Mouse (Mus musculus) MN1 (cell line): ENCODE measurements at regions not wholly inside any gene's neighbourhood (a gene's known extent, or its start where the extent isn't known, plus 50 kb on each side); places are given as distances from the start of the nearest gene placed in this dataset.
"Not testable (repeated sequence)": the region's sequence is repeated elsewhere in the genome, so short reads cannot be mapped to it uniquely, and the experiment has no call there.

Experiments
- DNase-seq: peaks from one replicate; pipeline ENCODE4 v3.0.0-alpha.2; 2016; ENCODE audit warnings: low spot score

- DNase-seq = no peak
These were observed 406.8 kb downstream of the Gja1 start for GRCm38 (mm10) chr10:56783941-56784340.

GRCm38 (mm10) chr10:56788081-56788480 lies 411.0 kb downstream of the Gja1 start:
- DNase-seq = no peak

GRCm38 (mm10) chr10:56793074-56793473 lies 415.9 kb downstream of the Gja1 start:
- no peak for DNase-seq

- no peak for DNase-seq
These were observed 418.3 kb downstream of the Gja1 start for GRCm38 (mm10) chr10:56795396-56795795.

- no peak for DNase-seq
These were observed 422.2 kb downstream of the Gja1 start for GRCm38 (mm10) chr10:56799307-56799706.

- DNase-seq = no peak
These were observed 422.6 kb downstream of the Gja1 start for GRCm38 (mm10) chr10:56799745-56800144.

GRCm38 (mm10) chr10:56809006-56809405 lies 431.9 kb downstream of the Gja1 start:
- no peak for DNase-seq

- no peak for DNase-seq
These were observed 445.0 kb downstream of the Gja1 start for GRCm38 (mm10) chr10:56822158-56822557.

GRCm38 (mm10) chr10:56831331-56831730 lies 454.2 kb downstream of the Gja1 start:
- DNase-seq = no peak

GRCm38 (mm10) chr10:56831966-56832365 lies 454.8 kb downstream of the Gja1 start:
- DNase-seq = no peak

- no peak for DNase-seq
These were observed 459.0 kb downstream of the Gja1 start for GRCm38 (mm10) chr10:56836130-56836529.

GRCm38 (mm10) chr10:56839006-56839495 lies 461.9 kb downstream of the Gja1 start:
- DNase-seq = no peak

GRCm38 (mm10) chr10:56839545-56839944 lies 462.4 kb downstream of the Gja1 start:
- DNase-seq = no peak

- DNase-seq = no peak
These were observed 463.6 kb downstream of the Gja1 start for GRCm38 (mm10) chr10:56840732-56841131.

- no peak for DNase-seq
These were observed 464.4 kb downstream of the Gja1 start for GRCm38 (mm10) chr10:56841486-56841885.

- no peak for DNase-seq
These were observed 464.8 kb downstream of the Gja1 start for GRCm38 (mm10) chr10:56841973-56842372.

- DNase-seq = no peak
These were observed 475.4 kb downstream of the Gja1 start for GRCm38 (mm10) chr10:56852484-56852883.

- DNase-seq = no peak
These were observed 479.1 kb downstream of the Gja1 start for GRCm38 (mm10) chr10:56856186-56856585.

- DNase-seq = no peak
These were observed 502.6 kb downstream of the Gja1 start for GRCm38 (mm10) chr10:56879744-56880143.

- no peak for DNase-seq
These were observed 503.0 kb downstream of the Gja1 start for GRCm38 (mm10) chr10:56880154-56880591.

GRCm38 (mm10) chr10:56884456-56885410 lies 507.6 kb downstream of the Gja1 start:
- no peak for DNase-seq

- DNase-seq = not testable (repeated sequence)
These were observed 514.4 kb downstream of the Gja1 start for GRCm38 (mm10) chr10:56891530-56891929.

GRCm38 (mm10) chr10:56892666-56893209 lies 515.6 kb downstream of the Gja1 start:
- no peak for DNase-seq
